Mouse (Mus musculus) MEL (cell line): ENCODE data around the gene Tmem121. TPM values are rescaled to one million over a fixed set of nuclear protein-coding genes. Genes with fewer than 3 reads are reported as not detected.

ENCODE experiments used
- DNase-seq: peaks from one replicate; pipeline ENCODE4 v3.0.0; 2011; ENCODE audit warnings: low read depth, low spot score
- H3K27ac ChIP-seq: 2 replicates; pipeline ENCODE4 v1.5.1; 2012; ENCODE audit warnings: low read depth, mild to moderate bottlenecking, control low read depth, low read length, moderate library complexity; ENCODE audit not compliant: control insufficient read depth
- H3K27me3 ChIP-seq, 2 experiments: fragments of 150-350 bp in 1 of 2; sonication (generic) in 1 of 2; 2 replicates each; pipeline ENCODE4 v1.6.1; 2012; ENCODE audit warnings: low read length in 2 of 2, mild to moderate bottlenecking in 2 of 2, improper control_type of control experiment in 1 of 2, moderate library complexity in 1 of 2; ENCODE audit not compliant: insufficient read depth in 2 of 2, control insufficient read depth in 1 of 2
- H3K36me3 ChIP-seq, 2 experiments: 2 replicates each; pipeline ENCODE4 v1.6.1; 2012 to 2014; ENCODE audit warnings: low read length in 2 of 2, improper control_type of control experiment in 1 of 2, inconsistent platforms in 1 of 2, mild to moderate bottlenecking in 1 of 2; ENCODE audit not compliant: insufficient read depth in 2 of 2, control insufficient read depth in 1 of 2
- H3K4me1 ChIP-seq, 2 experiments: fragments of 150-350 bp in 1 of 2; sonication (generic) in 1 of 2; 2 replicates each; pipeline ENCODE4 v1.6.1; 2012; ENCODE audit warnings: low read length in 2 of 2, improper control_type of control experiment in 1 of 2, mild to moderate bottlenecking in 1 of 2; ENCODE audit not compliant: insufficient read depth in 2 of 2, control insufficient read depth in 1 of 2
- H3K4me3 ChIP-seq, 2 experiments: fragments of 150-350 bp in 1 of 2; sonication (generic) in 1 of 2; 2 replicates each; pipeline ENCODE4 v1.5.1; 2012; ENCODE audit warnings: low read depth in 2 of 2, low read length in 2 of 2, mild to moderate bottlenecking in 2 of 2, moderate library complexity in 2 of 2, control low read depth in 1 of 2, improper control_type of control experiment in 1 of 2; ENCODE audit not compliant: control insufficient read depth in 1 of 2, insufficient read depth in 1 of 2
- H3K79me2 ChIP-seq: 2 replicates; pipeline ENCODE4 v1.6.1; 2012; ENCODE audit warnings: mild to moderate bottlenecking, low read length, moderate library complexity; ENCODE audit not compliant: control insufficient read depth, poor library complexity, insufficient read depth
- H3K9ac ChIP-seq: 2 replicates; pipeline ENCODE4 v1.6.1; 2012; ENCODE audit warnings: low read depth, mild to moderate bottlenecking, control low read depth, low read length, moderate library complexity; ENCODE audit not compliant: control insufficient read depth, poor library complexity, severe bottlenecking
- H3K9me3 ChIP-seq: fragments of 150-350 bp; sonication (generic); replicated peaks from 2 replicates; pipeline ENCODE4 v1.6.1; 2012; ENCODE audit warnings: mild to moderate bottlenecking, low read length, improper control_type of control experiment, moderate library complexity; ENCODE audit not compliant: insufficient read depth
- CHD1 ChIP-seq: IDR thresholded peaks from 2 replicates; pipeline ENCODE4 v1.6.1; 2012; ENCODE audit warnings: low read depth, mild to moderate bottlenecking, inconsistent platforms, low read length, improper control_type of control experiment
- CHD2 ChIP-seq: IDR thresholded peaks from 2 replicates; pipeline ENCODE4 v1.6.1; 2011; ENCODE audit warnings: low read length, improper control_type of control experiment
- CTCF ChIP-seq, 3 experiments: IDR thresholded peaks in 2 of 3; conservative IDR thresholded peaks in 1 of 3; 2 replicates each; pipeline ENCODE4 v1.5.1; 2011 to 2012; ENCODE audit warnings: low read length in 3 of 3, low read depth in 2 of 3, mild to moderate bottlenecking in 2 of 3, improper control_type of control experiment in 1 of 3, inconsistent platforms in 1 of 3, mixed read lengths in 1 of 3, moderate library complexity in 1 of 3; ENCODE audit not compliant: control insufficient read depth in 1 of 3, insufficient read depth in 1 of 3, poor library complexity in 1 of 3, severe bottlenecking in 1 of 3
- JUND ChIP-seq: IDR thresholded peaks from 2 replicates; pipeline ENCODE4 v1.6.1; 2011; ENCODE audit warnings: low read depth, mild to moderate bottlenecking, improper control_type of control experiment, low read length
- MAFK ChIP-seq: IDR thresholded peaks from 2 replicates; pipeline ENCODE4 v1.6.1; 2011; ENCODE audit warnings: low read depth, mild to moderate bottlenecking, low read length, improper control_type of control experiment, borderline replicate concordance
- MAX ChIP-seq: IDR thresholded peaks from 2 replicates; pipeline ENCODE4 v1.6.1; 2011; ENCODE audit warnings: low read length, improper control_type of control experiment
- MAZ ChIP-seq: IDR thresholded peaks from 2 replicates; pipeline ENCODE4 v1.6.1; 2012; ENCODE audit warnings: low read depth, mild to moderate bottlenecking, inconsistent platforms, low read length, improper control_type of control experiment
- MEF2A ChIP-seq: IDR thresholded peaks from 2 replicates; pipeline ENCODE4 v1.6.1; 2014; ENCODE audit warnings: low read depth, mild to moderate bottlenecking, inconsistent platforms, low read length, improper control_type of control experiment; ENCODE audit not compliant: poor library complexity, insufficient replicate concordance, severe bottlenecking; ENCODE audit errors: extremely low read depth
- MXI1 ChIP-seq: IDR thresholded peaks from 2 replicates; pipeline ENCODE4 v1.6.1; 2011; ENCODE audit warnings: mild to moderate bottlenecking, low read depth, low read length, improper control_type of control experiment
- MYB ChIP-seq: IDR thresholded peaks from 2 replicates; pipeline ENCODE4 v1.6.1; 2011; ENCODE audit warnings: mild to moderate bottlenecking, low read depth, low read length, improper control_type of control experiment
- NRF1 ChIP-seq: IDR thresholded peaks from 2 replicates; pipeline ENCODE4 v1.6.1; 2014; ENCODE audit warnings: low read depth, mild to moderate bottlenecking, inconsistent platforms, low read length, improper control_type of control experiment, moderate library complexity; ENCODE audit not compliant: poor library complexity, insufficient read depth, severe bottlenecking
- POLR2AphosphoS2 ChIP-seq: IDR thresholded peaks from 2 replicates; pipeline ENCODE4 v1.6.1; 2011; ENCODE audit warnings: low read length, improper control_type of control experiment
- RAD21 ChIP-seq: IDR thresholded peaks from 2 replicates; pipeline ENCODE4 v1.6.1; 2011; ENCODE audit warnings: mild to moderate bottlenecking, low read depth, low read length, improper control_type of control experiment
- RCOR1 ChIP-seq: IDR thresholded peaks from 2 replicates; pipeline ENCODE4 v1.6.1; 2012; ENCODE audit warnings: low read depth, mild to moderate bottlenecking, inconsistent platforms, low read length, improper control_type of control experiment
- SMC3 ChIP-seq: IDR thresholded peaks from 2 replicates; pipeline ENCODE4 v1.6.1; 2011; ENCODE audit warnings: low read depth, low read length, improper control_type of control experiment
- TBP ChIP-seq: IDR thresholded peaks from 2 replicates; pipeline ENCODE4 v1.8.0; 2011; ENCODE audit warnings: low read depth, low read length, improper control_type of control experiment
- UBTF ChIP-seq: IDR thresholded peaks from 2 replicates; pipeline ENCODE4 v1.6.1; 2012; ENCODE audit warnings: low read depth, mild to moderate bottlenecking, inconsistent platforms, low read length, improper control_type of control experiment, moderate library complexity, borderline replicate concordance; ENCODE audit not compliant: insufficient read depth
- USF1 ChIP-seq: IDR thresholded peaks from 2 replicates; pipeline ENCODE4 v1.6.1; 2014; ENCODE audit warnings: low read depth, mild to moderate bottlenecking, inconsistent platforms, low read length, improper control_type of control experiment, moderate library complexity
- USF2 ChIP-seq, 2 experiments: IDR thresholded peaks; 2 replicates each; pipeline ENCODE4 v1.6.1; 2011 to 2012; ENCODE audit warnings: improper control_type of control experiment in 2 of 2, low read length in 2 of 2, borderline replicate concordance in 1 of 2, inconsistent platforms in 1 of 2, low read depth in 1 of 2, mild to moderate bottlenecking in 1 of 2; ENCODE audit not compliant: insufficient read depth in 1 of 2
- ZNF384 ChIP-seq: IDR thresholded peaks from 2 replicates; pipeline ENCODE4 v1.6.1; 2012; ENCODE audit warnings: low read depth, mild to moderate bottlenecking, inconsistent platforms, low read length, improper control_type of control experiment
- polyA plus RNA-seq, 2 experiments: library from polyadenylated mRNA; stranded (reverse) in 1 of 2; unstranded in 1 of 2; fragments of >175 nt in 1 of 2; fragments of >200 nt in 1 of 2; gene quantifications; 2 replicates each; pipeline versions ENCODE4 v1.2.1 to v1.2.4; 2012; ENCODE audit warnings: low replicate concordance in 2 of 2, low read depth in 1 of 2; ENCODE audit not compliant: insufficient read length in 2 of 2, insufficient read depth in 1 of 2, missing spikeins in 1 of 2
- total RNA-seq: library from RNA; depleted of rRNA; stranded (reverse); fragments of 300-350 nt; gene quantifications from 2 replicates; pipeline ENCODE4 v1.2.3, GENCODE M21; 2012

Gene Tmem121
- total and polyA plus RNA-seq, 3 experiments = 17.0 to 35.2 TPM; not detected in 1

DNA sequence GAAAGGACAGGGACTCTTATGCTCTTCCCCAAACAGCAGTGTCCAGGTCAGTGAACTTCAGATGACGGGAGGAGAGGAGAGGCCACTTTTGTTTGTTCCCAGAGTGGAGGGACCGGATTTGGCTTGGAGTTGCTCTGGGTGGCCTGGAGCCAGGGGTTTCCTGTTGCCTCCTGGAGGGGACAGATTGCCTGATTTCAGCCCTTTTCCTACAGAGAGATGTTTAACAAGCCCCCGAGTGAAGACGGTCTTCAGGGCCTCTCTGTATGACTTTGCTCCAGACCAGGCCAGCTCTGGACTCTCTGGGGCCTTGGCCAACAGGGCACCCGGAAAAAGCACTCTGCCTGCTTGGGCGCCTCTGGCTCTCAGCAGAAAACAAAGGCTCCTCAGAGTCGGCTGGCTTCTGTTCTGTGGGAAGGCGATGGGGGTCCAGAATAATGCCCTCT lies 44.2 kb upstream of the Tmem121 start:
- peaks cover 0 to 21% of the 10 kb centered on the region in 2 experiments; a peak in 3 of 4 replicates for H3K4me1 ChIP-seq
- H3K79me2 ChIP-seq = peaks cover 2% of the 10 kb centered on the region; the same call in 1 of the 2 replicates
- TF ChIP-seq MAFK (no peak), RCOR1 (no peak), MEF2A (no peak), NRF1 (no peak), MYB (no peak), JUND (no peak), USF2 (IDR thresholded peaks at IDR 0.05; ENCODE audit: borderline replicate concordance in 1 of 2, insufficient read depth in 1 of 2, low read depth in 1 of 2, low read length in 2 of 2) (no peak), MAX (no peak), USF1 (no peak), POLR2AphosphoS2 (no peak), MXI1 (no peak), TBP (no peak), ZNF384 (no peak), UBTF (no peak), MAZ (no peak), CHD2 (no peak), RAD21 (no peak), CHD1 (no peak), CTCF (IDR thresholded peaks at IDR 0.05 in 2 of 3, conservative IDR thresholded peaks at IDR 0.05 in 1 of 3; ENCODE audit: control insufficient read depth in 1 of 3, insufficient read depth in 1 of 3, low read depth in 2 of 3, low read length in 3 of 3, poor library complexity in 1 of 3, severe bottlenecking in 1 of 3) (no peak), SMC3 (no peak)
- TF ChIP-seq, all 39 proteins: peak for 0
- Histone ChIP-seq H3K27ac (no peak overlapping the region), H3K27me3 (no peaks in the 10 kb centered on the region), H3K9me3 (no peaks in the 10 kb centered on the region), H3K36me3 (peaks cover 0 to 12% of the 10 kb centered on the region in 2 experiments; a peak in 3 of 4 replicates), H3K9ac (no peak overlapping the region), H3K4me3 (peak overlapping the region in 1 of 2 experiments; percentile 70; a peak in 1 of 4 replicates)
- no peak for DNase-seq
